Mouse (Mus musculus) small intestine, adult 2 months (tissue): ENCODE measurements around the gene Fbxo42. TPM values are rescaled to one million over a fixed set of nuclear protein-coding genes. Genes with fewer than 3 reads are reported as not detected.

Source experiments
- H3K27ac ChIP-seq: fragments of 200-500 bp; 2 replicates; pipeline ENCODE4 v1.5.1; 2012; ENCODE audit warnings: low read depth, low read length, control low read depth, inconsistent platforms; ENCODE audit not compliant: insufficient read depth
- H3K27me3 ChIP-seq: fragments of 200-500 bp; 2 replicates; pipeline ENCODE4 v1.6.1; 2012; ENCODE audit warnings: mild to moderate bottlenecking, moderate library complexity, low read length, inconsistent platforms; ENCODE audit not compliant: control insufficient read depth, insufficient read depth
- H3K36me3 ChIP-seq: fragments of 200-500 bp; 2 replicates; pipeline ENCODE4 v1.6.1; 2012; ENCODE audit warnings: mild to moderate bottlenecking, low read length, control low read depth, inconsistent platforms; ENCODE audit not compliant: control insufficient read depth, insufficient read depth
- H3K4me1 ChIP-seq: fragments of 200-500 bp; 2 replicates; pipeline ENCODE4 v1.6.1; 2012; ENCODE audit warnings: low read length, inconsistent platforms, mixed read lengths; ENCODE audit not compliant: control insufficient read depth, insufficient read depth, insufficient read length
- H3K4me3 ChIP-seq: fragments of 200-500 bp; 2 replicates; pipeline ENCODE4 v1.5.1; 2012; ENCODE audit warnings: low read depth, mild to moderate bottlenecking, control low read depth, inconsistent platforms, low read length, moderate library complexity
- CTCF ChIP-seq: fragments of 200-500 bp; IDR thresholded peaks from 2 replicates; pipeline ENCODE4 v1.5.1; 2012; ENCODE audit warnings: low read depth, mild to moderate bottlenecking, control low read depth, inconsistent platforms, low read length, moderate library complexity, mixed read lengths; ENCODE audit not compliant: insufficient replicate concordance, insufficient read length; ENCODE audit errors: extremely low read depth
- POLR2A ChIP-seq: fragments of 200-500 bp; IDR thresholded peaks from 2 replicates; pipeline ENCODE4 v1.6.1; 2012; ENCODE audit warnings: low read depth, mild to moderate bottlenecking, control low read depth, inconsistent platforms, low read length, moderate library complexity
- WGBS: fragments of 180-500 bp; shearing (Covaris S2); methylation state at CpG from one replicate; pipeline ENCODE4 v1.1.7; 2018; 5-methylcytosine and 5-hydroxymethylcytosine counted together
- polyA plus RNA-seq: library from polyadenylated mRNA; depleted of rRNA; stranded (reverse); fragments of >200 nt; gene quantifications from 2 replicates; pipeline ENCODE4 v1.2.3, GENCODE M21; 2012

The Fbxo42 gene
- polyA plus RNA-seq, 1 experiment: 13.1 TPM

- Histone ChIP-seq H3K36me3 (no peaks in the 10 kb centered on the region), H3K4me1 (peaks cover 7% of the 10 kb centered on the region; the same call in 1 of the 2 replicates), H3K27me3 (no peaks in the 10 kb centered on the region), H3K27ac (no peak overlapping the region; the same call in 1 of the 2 replicates), H3K4me3 (no peak overlapping the region)
- no peak for TF ChIP-seq POLR2A
- no peak for TF ChIP-seq CTCF
- WGBS: 92% methylated on average over 6 of the region's 6 CpGs
Observed at GRCm38 (mm10) chr4:141146491-141147033, 1.2 kb upstream of the Fbxo42 start.

GRCm38 (mm10) chr4:141148009-141148801, 492 bp downstream of the Fbxo42 start:
- H3K27me3 ChIP-seq: no peaks in the 10 kb centered on the region
- H3K4me1 ChIP-seq: peaks cover 5% of the 10 kb centered on the region; the same call in 1 of the 2 replicates
- peak overlapping the region; percentile 82 for H3K4me3 ChIP-seq
- under 1% methylated on average over 66 of the region's 66 CpGs for WGBS
- peak overlapping the region; percentile 51 for H3K27ac ChIP-seq
- TF ChIP-seq POLR2A (no peak), CTCF (peak; percentile 9; the same call in 1 of the 2 replicates)
- H3K36me3 ChIP-seq: no peaks in the 10 kb centered on the region

GRCm38 (mm10) chr4:141149116-141149515, 1.4 kb downstream of the Fbxo42 start:
- H3K4me3 ChIP-seq: peak overlapping the region; percentile 19; the same call in 1 of the 2 replicates
- no peaks in the 10 kb centered on the region for H3K36me3 ChIP-seq
- no peaks in the 10 kb centered on the region for H3K27me3 ChIP-seq
- peaks cover 5% of the 10 kb centered on the region; the same call in 1 of the 2 replicates for H3K4me1 ChIP-seq
- no peak for TF ChIP-seq CTCF
- TF ChIP-seq POLR2A: no peak
- WGBS: 12% methylated on average over 7 of the region's 7 CpGs
- H3K27ac ChIP-seq: no peak overlapping the region

- TF ChIP-seq CTCF (no peak), POLR2A (no peak)
- Histone ChIP-seq H3K27ac (peak overlapping the region; percentile 57), H3K27me3 (no peaks in the 10 kb centered on the region), H3K4me3 (no peak overlapping the region), H3K36me3 (no peaks in the 10 kb centered on the region), H3K4me1 (peaks cover 32% of the 10 kb centered on the region)
- 24% methylated on average over 4 of the region's 4 CpGs for WGBS
Observed at GRCm38 (mm10) chr4:141157485-141157884, 9.8 kb downstream of the Fbxo42 start.

GRCm38 (mm10) chr4:141158609-141159008, 10.9 kb downstream of the Fbxo42 start:
- Histone ChIP-seq H3K27ac (peak overlapping the region; percentile 96), H3K4me1 (peaks cover 32% of the 10 kb centered on the region), H3K27me3 (no peaks in the 10 kb centered on the region), H3K36me3 (no peaks in the 10 kb centered on the region), H3K4me3 (peak overlapping the region; percentile 37; the same call in 1 of the 2 replicates)
- 28% methylated on average over 2 of the region's 2 CpGs for WGBS
- TF ChIP-seq POLR2A (no peak), CTCF (no peak)

GRCm38 (mm10) chr4:141159093-141159492, 11.4 kb downstream of the Fbxo42 start:
- Histone ChIP-seq H3K27me3 (no peaks in the 10 kb centered on the region), H3K4me3 (peak overlapping the region; percentile 37; the same call in 1 of the 2 replicates), H3K4me1 (peaks cover 32% of the 10 kb centered on the region), H3K27ac (peak overlapping the region; percentile 96), H3K36me3 (no peaks in the 10 kb centered on the region)
- TF ChIP-seq CTCF (peak; percentile 18; the same call in 1 of the 2 replicates), POLR2A (no peak)
- WGBS: 17% methylated on average over 11 of the region's 11 CpGs

- H3K27me3 ChIP-seq: no peaks in the 10 kb centered on the region
- WGBS: 18% methylated on average over 5 of the region's 5 CpGs
- peak overlapping the region; percentile 89 for H3K27ac ChIP-seq
- TF ChIP-seq POLR2A (no peak), CTCF (no peak)
- no peaks in the 10 kb centered on the region for H3K36me3 ChIP-seq
- H3K4me1 ChIP-seq: peaks cover 32% of the 10 kb centered on the region
- H3K4me3 ChIP-seq: no peak overlapping the region
Observed at GRCm38 (mm10) chr4:141159666-141160065, 12.0 kb downstream of the Fbxo42 start.
